Mouse (Mus musculus) embryonic facial prominence, embryonic 14.5 days (tissue): ENCODE data around the gene Slc11a1. TPM values are rescaled to one million over a fixed set of nuclear protein-coding genes. Genes with fewer than 3 reads are reported as not detected.
"Not testable (repeated sequence)": the region's sequence is repeated elsewhere in the genome, so short reads cannot be mapped to it uniquely, and the experiment has no call there.

ENCODE experiments used
- ATAC-seq: fragments of 200-750 bp; cut with Nextera tagmentation; 2 replicates; pipeline ENCODE4 v1.8.0; 2017; ENCODE audit warnings: low read depth, moderate number of reproducible peaks, moderate TSS enrichment
- DNase-seq: peaks from one replicate; pipeline ENCODE4 v3.0.0-alpha.2; 2015; ENCODE audit warnings: low spot score
- H3K27ac ChIP-seq: fragments of 300-500 bp; sonication (generic); replicated peaks from 2 replicates; pipeline ENCODE4 v1.5.1; 2014; ENCODE audit warnings: low read depth, mild to moderate bottlenecking, low read length, moderate library complexity
- H3K27me3 ChIP-seq: fragments of 300-500 bp; sonication (generic); replicated peaks from 2 replicates; pipeline ENCODE4 v1.6.1; 2014; ENCODE audit warnings: low read length; ENCODE audit not compliant: control insufficient read depth, insufficient read depth
- H3K36me3 ChIP-seq: fragments of 300-500 bp; sonication (generic); 2 replicates; pipeline ENCODE4 v1.6.1; 2014; ENCODE audit warnings: low read length, mixed read lengths; ENCODE audit not compliant: control insufficient read depth, insufficient read depth
- H3K4me1 ChIP-seq: fragments of 300-500 bp; sonication (generic); 2 replicates; pipeline ENCODE4 v1.6.1; 2014; ENCODE audit warnings: antibody characterized with exemption, low read length; ENCODE audit not compliant: control insufficient read depth, insufficient read depth
- H3K4me2 ChIP-seq: fragments of 300-500 bp; sonication (generic); 2 replicates; pipeline ENCODE4 v1.6.1; 2014; ENCODE audit warnings: low read depth, mild to moderate bottlenecking, low read length, moderate library complexity, mixed read lengths
- H3K4me3 ChIP-seq: fragments of 300-500 bp; sonication (generic); 2 replicates; pipeline ENCODE4 v1.5.1; 2014; ENCODE audit warnings: low read depth, mild to moderate bottlenecking, low read length
- H3K9ac ChIP-seq: fragments of 300-500 bp; sonication (generic); 2 replicates; pipeline ENCODE4 v1.6.1; 2014; ENCODE audit warnings: low read depth, mild to moderate bottlenecking, low read length, moderate library complexity, mixed read lengths
- H3K9me3 ChIP-seq: fragments of 300-500 bp; sonication (generic); 2 replicates; pipeline ENCODE4 v1.6.1; 2016; ENCODE audit warnings: low read length; ENCODE audit not compliant: control insufficient read depth
- WGBS: fragments of 180-500 bp; shearing (Covaris S2); extraction: QIAGEN DNeasy Blood & Tissue Kit; methylation state at CpG from one replicate; pipeline ENCODE4 v1.1.7; 2014; 5-methylcytosine and 5-hydroxymethylcytosine counted together
- polyA plus RNA-seq: library from polyadenylated mRNA; unstranded; fragments of >200 nt; fragmentation: Nextera tagmentation; extraction: Ambion mirVana; gene quantifications from 2 replicates; pipeline ENCODE4 v1.2.1, GENCODE M21; 2014

The Slc11a1 gene
- polyA plus RNA-seq, 1 experiment from 2014 or later = 5.6 TPM

DNA sequence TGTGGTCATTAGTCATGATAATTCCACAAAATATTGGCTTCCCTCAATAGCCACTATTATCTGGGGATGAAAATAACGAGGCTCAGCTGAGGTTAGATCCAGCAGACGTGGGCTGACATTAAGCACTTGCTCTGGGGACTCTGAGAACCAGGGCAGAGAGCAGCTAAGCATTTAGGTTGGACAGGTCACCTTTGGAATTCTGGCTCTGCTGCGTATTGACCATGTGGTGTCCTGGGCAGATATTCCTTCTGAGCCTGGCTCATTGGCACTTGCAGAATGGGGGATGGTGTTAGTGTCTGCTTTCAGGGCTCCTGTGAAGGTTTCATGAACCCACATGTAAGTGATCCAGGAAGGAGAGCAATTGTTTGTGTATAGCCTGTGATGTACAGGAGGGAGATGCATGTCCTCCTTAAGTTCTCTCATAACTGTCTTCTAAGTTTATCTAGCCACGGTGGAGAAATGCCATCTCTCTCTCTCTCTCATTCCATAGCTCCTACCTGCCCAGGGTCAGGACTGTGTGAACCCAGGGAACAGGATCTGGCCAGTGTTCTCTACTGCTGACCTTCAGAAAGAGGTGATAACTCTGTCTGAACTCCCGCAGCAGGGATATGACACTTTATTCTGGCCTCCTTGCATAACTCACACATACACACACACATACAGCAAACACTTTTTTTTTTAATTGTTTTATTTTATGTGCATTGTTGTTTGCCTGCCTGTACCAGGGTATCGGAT, 39.4 kb upstream of the Slc11a1 start:
- no peak overlapping the region for H3K4me3 ChIP-seq
- no peak overlapping the region for H3K27ac ChIP-seq
- H3K27me3 ChIP-seq = no peaks in the 10 kb centered on the region
- peaks cover 14% of the 10 kb centered on the region for H3K4me1 ChIP-seq
- H3K9me3 ChIP-seq = no peaks in the 10 kb centered on the region
- H3K9ac ChIP-seq = no peak overlapping the region
- H3K4me2 ChIP-seq = no peak overlapping the region
- DNase-seq (no peak), ATAC-seq (no peak)
- 80% methylated on average over 6 of the region's 6 CpGs for WGBS
- no peaks in the 10 kb centered on the region for H3K36me3 ChIP-seq

DNA sequence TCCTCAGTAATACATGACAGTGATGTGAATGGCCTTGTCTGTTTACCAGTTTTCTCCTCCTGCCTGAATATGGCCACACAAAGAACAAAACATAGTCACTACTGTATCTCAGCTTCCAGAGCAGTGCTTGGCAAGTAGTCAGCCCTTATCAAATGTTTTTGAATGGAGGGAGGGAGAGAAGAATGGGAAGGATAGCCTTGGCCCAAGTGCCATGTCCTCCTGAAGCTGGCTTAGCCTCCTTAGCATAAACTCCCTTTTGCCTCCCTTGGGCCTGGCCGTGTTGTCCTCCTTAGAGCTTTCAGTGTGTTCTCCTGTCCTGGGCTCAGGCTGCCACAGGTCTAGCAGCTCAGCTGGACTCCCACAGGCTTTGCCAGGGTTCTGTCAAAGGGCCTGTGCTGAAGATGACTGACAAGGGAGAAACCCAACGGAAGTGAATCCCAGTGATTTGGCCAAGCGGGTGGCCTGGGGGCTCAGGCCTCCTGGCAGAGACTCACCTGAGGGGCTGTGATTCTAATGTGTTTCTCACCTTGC, 37.7 kb upstream of the Slc11a1 start:
- Histone ChIP-seq H3K9ac (no peak overlapping the region), H3K27me3 (no peaks in the 10 kb centered on the region), H3K36me3 (no peaks in the 10 kb centered on the region), H3K4me1 (peaks cover 12% of the 10 kb centered on the region), H3K9me3 (no peaks in the 10 kb centered on the region), H3K4me3 (no peak overlapping the region), H3K27ac (no peak overlapping the region), H3K4me2 (no peak overlapping the region)
- ATAC-seq (no peak), DNase-seq (no peak)
- WGBS = 86% methylated on average over 3 of the region's 3 CpGs

- Histone ChIP-seq H3K27me3 (no peaks in the 10 kb centered on the region), H3K9me3 (no peaks in the 10 kb centered on the region), H3K4me3 (no peak overlapping the region), H3K27ac (no peak overlapping the region), H3K36me3 (no peaks in the 10 kb centered on the region), H3K4me1 (peaks cover 10% of the 10 kb centered on the region), H3K9ac (no peak overlapping the region), H3K4me2 (no peak overlapping the region)
- 97% methylated on average over 3 of the region's 5 CpGs for WGBS
- DNase-seq = no peak
- ATAC-seq = no peak
These were observed 37.0 kb upstream of the Slc11a1 start for GRCm38 (mm10) chr1:74338013-74338412.

GRCm38 (mm10) chr1:74338626-74339025, 36.4 kb upstream of the Slc11a1 start:
- DNase-seq (no peak), ATAC-seq (no peak)
- WGBS = 57% methylated on average over 4 of the region's 4 CpGs
- H3K4me2 ChIP-seq = no peak overlapping the region
- no peak overlapping the region for H3K9ac ChIP-seq
- H3K9me3 ChIP-seq = no peaks in the 10 kb centered on the region
- H3K36me3 ChIP-seq = no peaks in the 10 kb centered on the region
- no peak overlapping the region for H3K27ac ChIP-seq
- no peak overlapping the region for H3K4me3 ChIP-seq
- H3K4me1 ChIP-seq = peaks cover 6% of the 10 kb centered on the region
- no peaks in the 10 kb centered on the region for H3K27me3 ChIP-seq

DNA sequence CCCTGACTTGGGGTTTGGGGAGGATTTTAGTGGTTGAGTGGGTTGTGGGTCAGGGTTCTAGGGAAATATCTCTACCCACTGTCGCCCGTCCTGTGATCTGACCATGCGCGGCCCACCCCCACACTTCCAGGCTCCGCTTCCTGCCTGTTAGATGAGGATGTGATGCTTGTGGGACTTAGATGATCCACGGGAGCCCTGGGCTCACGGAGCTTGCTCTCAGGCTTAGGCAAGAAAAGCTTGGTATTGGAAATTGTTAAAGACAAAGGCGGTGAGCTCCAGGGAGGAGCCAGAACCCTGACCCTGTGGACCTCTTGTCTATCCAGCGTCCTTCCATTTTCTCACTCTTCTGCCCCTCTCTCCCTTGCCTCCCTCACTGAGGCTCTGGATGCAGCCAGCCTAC, 35.1 kb upstream of the Slc11a1 start:
- Histone ChIP-seq H3K27me3 (no peaks in the 10 kb centered on the region), H3K4me3 (no peak overlapping the region), H3K36me3 (no peaks in the 10 kb centered on the region), H3K9ac (no peak overlapping the region), H3K4me2 (no peak overlapping the region), H3K4me1 (peaks cover 1% of the 10 kb centered on the region), H3K9me3 (no peaks in the 10 kb centered on the region), H3K27ac (no peak overlapping the region)
- ATAC-seq (no peak), DNase-seq (no peak)
- WGBS = 88% methylated on average over 9 of the region's 9 CpGs

GRCm38 (mm10) chr1:74340361-74340764, 34.6 kb upstream of the Slc11a1 start:
- Histone ChIP-seq H3K27ac (no peak overlapping the region), H3K36me3 (no peaks in the 10 kb centered on the region), H3K27me3 (no peaks in the 10 kb centered on the region), H3K4me1 (no peaks in the 10 kb centered on the region), H3K9ac (no peak overlapping the region), H3K4me2 (no peak overlapping the region), H3K9me3 (no peaks in the 10 kb centered on the region), H3K4me3 (no peak overlapping the region)
- ATAC-seq = no peak
- no peak for DNase-seq
- 92% methylated on average over 6 of the region's 6 CpGs for WGBS

GRCm38 (mm10) chr1:74340992-74341391, 34.0 kb upstream of the Slc11a1 start:
- not testable (repeated sequence) for H3K4me2 ChIP-seq, ATAC-seq, H3K27me3 ChIP-seq, H3K4me1 ChIP-seq, DNase-seq, H3K36me3 ChIP-seq, H3K27ac ChIP-seq, H3K4me3 ChIP-seq, H3K9me3 ChIP-seq, H3K9ac ChIP-seq
- 81% methylated on average over 4 of the region's 4 CpGs for WGBS

DNA sequence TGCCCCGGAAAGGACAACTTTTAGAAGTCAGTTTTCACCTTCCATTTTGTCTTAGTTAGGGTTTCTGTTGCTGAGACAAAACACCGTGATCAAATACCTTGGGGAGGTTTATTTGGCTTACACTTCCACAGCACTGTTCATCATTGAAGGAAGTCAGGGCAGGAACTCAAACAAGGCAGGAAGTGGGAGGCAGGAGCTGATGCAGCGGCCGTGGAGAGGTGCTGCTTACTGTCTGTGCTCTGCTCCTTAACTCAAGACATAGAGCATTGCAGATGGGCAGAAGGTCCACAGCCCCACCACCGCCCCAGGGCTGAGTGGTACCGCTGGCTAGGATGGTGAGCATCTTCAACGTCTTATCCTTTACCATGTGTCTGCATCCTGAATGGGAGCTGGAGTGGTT, 33.1 kb upstream of the Slc11a1 start:
- no peak overlapping the region for H3K4me3 ChIP-seq
- no peaks in the 10 kb centered on the region for H3K27me3 ChIP-seq
- no peaks in the 10 kb centered on the region for H3K4me1 ChIP-seq
- H3K4me2 ChIP-seq = no peak overlapping the region
- H3K9me3 ChIP-seq = no peaks in the 10 kb centered on the region
- no peak overlapping the region for H3K9ac ChIP-seq
- H3K27ac ChIP-seq = no peak overlapping the region
- no peak for DNase-seq
- no peaks in the 10 kb centered on the region for H3K36me3 ChIP-seq
- WGBS = 81% methylated on average over 7 of the region's 7 CpGs
- no peak for ATAC-seq

DNA sequence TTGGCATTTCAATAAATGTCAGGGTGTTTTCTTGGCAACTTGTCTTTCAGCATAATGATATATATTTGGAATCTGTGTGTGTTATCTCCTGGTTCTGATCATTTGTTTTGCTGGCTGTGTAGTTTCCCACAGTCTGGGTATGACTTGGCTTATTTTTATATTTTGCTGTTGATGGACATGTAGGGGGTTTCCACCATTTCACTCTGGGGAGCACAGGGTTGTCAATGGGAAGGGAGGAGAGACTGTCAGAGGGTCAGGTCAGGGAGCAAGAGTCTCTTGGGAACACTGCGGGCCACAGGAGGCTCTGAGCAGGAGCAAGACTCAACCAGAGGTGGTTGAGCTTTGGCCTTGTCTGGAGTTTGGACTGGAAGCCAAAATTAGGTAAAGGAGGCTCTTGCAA, 32.7 kb upstream of the Slc11a1 start:
- H3K9ac ChIP-seq = no peak overlapping the region
- no peak for DNase-seq
- no peak overlapping the region for H3K27ac ChIP-seq
- no peaks in the 10 kb centered on the region for H3K9me3 ChIP-seq
- H3K4me3 ChIP-seq = no peak overlapping the region
- no peak for ATAC-seq
- no peak overlapping the region for H3K4me2 ChIP-seq
- H3K36me3 ChIP-seq = no peaks in the 10 kb centered on the region
- WGBS = 82% methylated on average over 1 of the region's 1 CpGs
- H3K4me1 ChIP-seq = no peaks in the 10 kb centered on the region
- H3K27me3 ChIP-seq = no peaks in the 10 kb centered on the region
